Mouse (Mus musculus) embryonic facial prominence, embryonic 15.5 days (tissue): ENCODE results near the gene Prl3c1. TPM values are rescaled to one million over a fixed set of nuclear protein-coding genes. Genes with fewer than 3 reads are reported as not detected.
"Not testable (repeated sequence)": the region's sequence is repeated elsewhere in the genome, so short reads cannot be mapped to it uniquely, and the experiment has no call there.

Source experiments
- ATAC-seq: fragments of 200-750 bp; cut with Nextera tagmentation; 2 replicates; pipeline ENCODE4 v1.8.0; 2017; ENCODE audit warnings: low read depth, moderate TSS enrichment; ENCODE audit not compliant: insufficient number of reproducible peaks, low FRiP score, low TSS enrichment
- H3K27ac ChIP-seq: fragments of 300-500 bp; sonication (generic); replicated peaks from 2 replicates; pipeline ENCODE4 v1.5.1; 2015; ENCODE audit warnings: mild to moderate bottlenecking, inconsistent platforms
- H3K27me3 ChIP-seq: fragments of 300-500 bp; sonication (generic); 2 replicates; pipeline ENCODE4 v1.6.1; 2015; ENCODE audit warnings: inconsistent platforms
- H3K36me3 ChIP-seq: fragments of 300-500 bp; sonication (generic); 2 replicates; pipeline ENCODE4 v1.6.1; 2015; ENCODE audit warnings: mild to moderate bottlenecking, inconsistent platforms
- H3K4me1 ChIP-seq: fragments of 300-500 bp; sonication (generic); 2 replicates; pipeline ENCODE4 v1.6.1; 2015; ENCODE audit warnings: inconsistent platforms
- H3K4me2 ChIP-seq: fragments of 300-500 bp; sonication (generic); replicated peaks from 2 replicates; pipeline ENCODE4 v1.6.1; 2015; ENCODE audit warnings: mild to moderate bottlenecking, inconsistent platforms
- H3K4me3 ChIP-seq: fragments of 300-500 bp; sonication (generic); replicated peaks from 2 replicates; pipeline ENCODE4 v1.5.1; 2015; ENCODE audit warnings: mild to moderate bottlenecking, inconsistent platforms
- H3K9ac ChIP-seq: fragments of 300-500 bp; sonication (generic); 2 replicates; pipeline ENCODE4 v1.6.1; 2015; ENCODE audit warnings: inconsistent platforms
- H3K9me3 ChIP-seq: fragments of 300-500 bp; sonication (generic); replicated peaks from 2 replicates; pipeline ENCODE4 v1.6.1; 2016; ENCODE audit warnings: inconsistent platforms
- WGBS: fragments of 180-500 bp; shearing (Covaris S2); methylation state at CpG from one replicate; pipeline ENCODE4 v1.1.7; 2015; 5-methylcytosine and 5-hydroxymethylcytosine counted together
- polyA plus RNA-seq: library from polyadenylated mRNA; unstranded; fragments of >200 nt; fragmentation: Nextera tagmentation; extraction: Ambion mirVana; gene quantifications from 2 replicates; pipeline ENCODE4 v1.2.1, GENCODE M21; 2015

Prl3c1 gene
- not detected in 2 replicates for polyA plus RNA-seq

DNA sequence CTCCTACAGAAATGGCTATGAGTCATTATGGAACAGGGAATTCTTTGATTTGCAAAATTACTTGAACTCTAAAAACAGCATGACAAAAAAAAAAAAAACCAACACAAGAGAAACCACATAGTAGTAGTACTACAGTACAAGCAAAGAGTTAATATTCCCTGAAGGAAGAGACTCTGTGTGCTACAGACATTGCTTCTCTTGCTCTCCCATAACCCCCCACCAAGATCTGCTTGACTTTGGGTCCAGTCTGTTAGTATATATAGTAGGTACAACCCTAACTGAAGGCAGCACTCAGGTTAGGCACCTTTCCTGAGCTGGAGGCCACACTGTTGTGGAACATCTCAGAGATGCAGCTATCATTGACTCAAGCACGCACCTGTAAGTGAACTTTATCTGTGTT lies at the start of gene Prl3c1:
Prl3c1 (plus strand) TSS at position 301 of the 400 bp plus-strand sequence.
- no peaks in the 10 kb centered on the region for H3K9me3 ChIP-seq
- no peaks in the 10 kb centered on the region for H3K27me3 ChIP-seq
- no peak for ATAC-seq
- no peaks in the 10 kb centered on the region for H3K36me3 ChIP-seq
- no peak within 1 kb of the TSS for H3K4me3 ChIP-seq
- WGBS, result 92% methylated on average over 1 of the region's 1 CpGs
- H3K4me2 ChIP-seq, result no peak within 1 kb of the TSS
- no peaks in the 10 kb centered on the region for H3K4me1 ChIP-seq
- H3K27ac ChIP-seq, result no peak within 1 kb of the TSS
- H3K9ac ChIP-seq, result no peak within 1 kb of the TSS

DNA sequence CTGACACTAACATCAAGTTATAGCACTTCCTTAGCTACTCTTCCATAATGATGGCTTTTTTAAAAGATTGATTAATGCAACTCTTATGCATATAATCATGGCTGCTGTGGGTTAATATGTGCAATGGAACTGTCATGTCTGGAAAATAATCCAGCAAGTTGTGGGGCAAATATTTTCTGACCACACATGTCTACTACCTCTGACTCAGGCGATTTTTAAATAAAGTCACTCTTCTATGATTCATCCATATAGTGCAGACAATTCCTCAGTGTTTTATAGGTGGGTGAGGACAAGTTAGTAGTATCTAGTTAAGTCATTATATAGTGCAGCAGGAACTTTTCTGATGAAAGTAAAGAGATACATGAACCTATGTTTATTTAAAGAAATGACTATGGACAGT lies 48.2 kb upstream of the Prl3c1 start:
- WGBS, result 49% methylated on average over 1 of the region's 1 CpGs
- H3K36me3 ChIP-seq, result no peaks in the 10 kb centered on the region
- no peak overlapping the region for H3K27ac ChIP-seq
- no peak for ATAC-seq
- no peaks in the 10 kb centered on the region for H3K4me1 ChIP-seq
- H3K9ac ChIP-seq, result no peak overlapping the region
- no peak overlapping the region for H3K4me2 ChIP-seq
- no peaks in the 10 kb centered on the region for H3K9me3 ChIP-seq
- H3K4me3 ChIP-seq, result no peak overlapping the region
- no peaks in the 10 kb centered on the region for H3K27me3 ChIP-seq

DNA sequence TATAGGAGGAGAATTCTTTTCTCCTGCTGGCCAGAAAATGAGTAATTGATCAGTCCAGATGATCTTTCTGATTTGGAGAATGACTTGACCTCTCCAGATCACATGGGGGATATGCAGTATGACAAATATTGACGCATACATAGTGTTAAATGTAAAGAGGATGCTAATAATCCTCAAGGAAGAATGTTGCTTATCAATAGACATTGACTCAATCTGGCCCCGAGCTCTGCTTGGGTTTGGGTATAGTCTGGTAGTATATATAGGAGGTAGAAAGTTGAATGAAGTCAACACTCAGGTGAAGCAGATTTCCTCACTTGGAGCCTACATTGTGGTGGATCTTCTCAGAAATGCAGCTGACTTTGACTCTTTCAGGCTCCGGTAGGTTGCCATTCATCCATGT lies 40.0 kb upstream of the Prl3c1 start, which contains the start of gene Prl3d3:
Prl3d3 (plus strand) TSS at position 301 of the 400 bp plus-strand sequence.
- H3K27ac ChIP-seq, H3K4me2 ChIP-seq, ATAC-seq, H3K9ac ChIP-seq, H3K9me3 ChIP-seq, H3K4me1 ChIP-seq, H3K27me3 ChIP-seq, H3K36me3 ChIP-seq, H3K4me3 ChIP-seq: not testable (repeated sequence)
- 81% methylated on average over 3 of the region's 3 CpGs for WGBS

GRCm38 (mm10) chr13:27241547-27241946 lies 45.1 kb downstream of the Prl3c1 start, which contains the start of gene Prl3b1:
Gene Prl3b1 (plus strand): TSS chr13:27241847.
- WGBS, result 96% methylated on average over 1 of the region's 1 CpGs
- H3K9me3 ChIP-seq, result no peaks in the 10 kb centered on the region
- H3K4me2 ChIP-seq, result no peak within 1 kb of the TSS
- H3K4me3 ChIP-seq, result no peak within 1 kb of the TSS
- H3K36me3 ChIP-seq, result no peaks in the 10 kb centered on the region
- no peak within 1 kb of the TSS for H3K9ac ChIP-seq
- no peak within 1 kb of the TSS for H3K27ac ChIP-seq
- no peak for ATAC-seq
- H3K27me3 ChIP-seq, result no peaks in the 10 kb centered on the region
- no peaks in the 10 kb centered on the region for H3K4me1 ChIP-seq

Other genes with a start within 250 kb of the Prl3c1 start
- not detected in 2 replicates for gene Prl, start 139.1 kb upstream of the Prl3c1 start, polyA plus RNA-seq
- not detected in 2 replicates for gene Prl3d1, start 102.5 kb upstream of the Prl3c1 start, polyA plus RNA-seq
- not detected in 2 replicates for gene Prl3d2, start 75.0 kb upstream of the Prl3c1 start, polyA plus RNA-seq
- not detected in 2 replicates for gene Prl3d3, start 39.9 kb upstream of the Prl3c1 start, polyA plus RNA-seq
- gene Prl3b1, start 45.2 kb downstream of the Prl3c1 start, polyA plus RNA-seq, result not detected in 2 replicates
- gene Prl3a1, start 62.8 kb downstream of the Prl3c1 start, polyA plus RNA-seq, result not detected in 2 replicates
- gene Prl6a1, start 116.0 kb downstream of the Prl3c1 start, polyA plus RNA-seq, result not detected in 2 replicates
- gene Prl8a2, start 149.0 kb downstream of the Prl3c1 start, polyA plus RNA-seq, result not detected in 2 replicates
- gene Prl2b1, start 194.2 kb downstream of the Prl3c1 start, polyA plus RNA-seq, result not detected in 2 replicates
- gene Prl8a6, start 242.0 kb downstream of the Prl3c1 start, polyA plus RNA-seq, result not detected in 2 replicates